Mouse (Mus musculus) heart, adult 2 months (tissue): ENCODE measurements at regions not wholly inside any gene's neighbourhood (a gene's known extent, or its start where the extent isn't known, plus 50 kb on each side); places are given as distances from the start of the nearest gene placed in this dataset.

Source experiments
- DNase-seq, 2 experiments: peaks; one replicate each; pipeline ENCODE4 v3.0.0; 2021
- H3K27ac ChIP-seq: fragments of 200-600 bp; 2 replicates; pipeline ENCODE4 v1.8.1; 2022
- H3K27me3 ChIP-seq: fragments of 200-500 bp; 2 replicates; pipeline ENCODE4 v1.6.1; 2012; ENCODE audit warnings: mild to moderate bottlenecking, low read length, inconsistent platforms, mixed read lengths; ENCODE audit not compliant: control insufficient read depth, insufficient read depth
- H3K36me3 ChIP-seq: fragments of 200-500 bp; 2 replicates; pipeline ENCODE4 v1.6.1; 2012; ENCODE audit warnings: low read length, inconsistent platforms; ENCODE audit not compliant: control insufficient read depth, insufficient read depth
- H3K4me1 ChIP-seq: fragments of 200-500 bp; 2 replicates; pipeline ENCODE4 v1.6.1; 2011; ENCODE audit warnings: low read length; ENCODE audit not compliant: control insufficient read depth, insufficient read depth
- H3K4me3 ChIP-seq: fragments of 200-600 bp; 2 replicates; pipeline ENCODE4 v1.8.1; 2022
- H3K79me2 ChIP-seq: fragments of 200-500 bp; replicated peaks from 2 replicates; pipeline ENCODE4 v1.6.1; 2012; ENCODE audit warnings: mild to moderate bottlenecking, inconsistent platforms, low read length, moderate library complexity, mixed read lengths; ENCODE audit not compliant: control insufficient read depth, insufficient read depth
- H3K9ac ChIP-seq: fragments of 200-500 bp; 2 replicates; pipeline ENCODE4 v1.6.1; 2012; ENCODE audit warnings: low read depth, mild to moderate bottlenecking, control low read depth, inconsistent platforms, low read length, mixed read lengths
- CTCF ChIP-seq: fragments of 200-600 bp; IDR thresholded peaks from 2 replicates; pipeline ENCODE4 v1.8.1; 2022; ENCODE audit warnings: antibody characterized with exemption, mild to moderate bottlenecking, moderate library complexity
- EP300 ChIP-seq: fragments of 200-500 bp; IDR thresholded peaks from 2 replicates; pipeline ENCODE4 v1.6.1; 2011; ENCODE audit warnings: low read depth, low read length, control low read depth; ENCODE audit not compliant: insufficient read depth
- POLR2A ChIP-seq: fragments of 200-500 bp; IDR thresholded peaks from 2 replicates; pipeline ENCODE4 v1.6.1; 2011; ENCODE audit warnings: mild to moderate bottlenecking, low read depth, low read length, control low read depth; ENCODE audit not compliant: insufficient read depth
- WGBS: fragments of 180-500 bp; shearing (Covaris S2); methylation state at CpG from one replicate; pipeline ENCODE4 v1.1.7; 2018; 5-methylcytosine and 5-hydroxymethylcytosine counted together
- intact Hi-C: fragments of 180-260 bp; cut with DNase I; formaldehyde crosslinking; loops from one replicate; pipeline ENCODE4 v1.15.1; 2025

DNA sequence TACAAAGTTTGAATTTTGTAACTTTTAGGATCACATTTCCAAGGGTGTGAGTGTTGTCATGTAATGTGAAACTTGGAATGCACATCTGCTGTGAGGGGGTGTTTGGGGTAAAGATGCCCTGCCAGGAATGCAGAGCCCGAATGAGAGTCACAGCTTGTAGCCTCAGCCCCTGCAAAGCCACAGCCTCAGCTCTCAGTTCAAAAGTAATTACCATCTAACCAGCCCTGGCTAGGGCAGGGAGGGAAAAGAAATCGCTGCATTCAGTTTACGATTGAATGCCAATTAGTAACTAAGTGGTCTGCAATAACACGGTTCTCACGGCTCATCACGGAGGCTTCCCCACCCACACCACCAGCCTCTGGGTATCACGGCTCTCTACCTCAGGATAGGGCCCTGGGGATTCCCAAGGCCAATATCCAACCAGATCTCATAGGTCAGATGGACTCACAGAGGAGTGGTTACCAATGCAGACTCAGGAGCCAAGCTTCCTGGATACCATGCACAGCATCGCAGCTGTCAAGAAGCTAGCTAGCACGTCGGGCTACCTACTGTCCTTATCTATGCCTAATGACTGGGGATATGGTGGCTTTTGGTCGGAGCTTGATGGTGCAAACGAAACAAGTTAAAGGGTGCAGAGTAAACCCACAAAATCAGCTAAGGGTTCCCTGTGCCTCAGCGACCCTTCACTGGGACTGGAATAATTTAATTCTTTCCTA, 275.0 kb downstream of the Setd4 start:
- DNase-seq, result no peak
- TF ChIP-seq EP300, result no peak
- TF ChIP-seq CTCF, result no peak
- TF ChIP-seq POLR2A, result no peak
- intact Hi-C loops, result no loop called here
- no peak overlapping the region for H3K4me3 ChIP-seq
- no peaks in the 10 kb centered on the region for H3K4me1 ChIP-seq
- no peaks in the 10 kb centered on the region for H3K36me3 ChIP-seq
- no peak overlapping the region for H3K9ac ChIP-seq
- H3K27ac ChIP-seq, result no peak overlapping the region
- H3K27me3 ChIP-seq, result no peaks in the 10 kb centered on the region
- WGBS, result 28% methylated on average over 13 of the region's 13 CpGs
- no peaks in the 10 kb centered on the region for H3K79me2 ChIP-seq

DNA sequence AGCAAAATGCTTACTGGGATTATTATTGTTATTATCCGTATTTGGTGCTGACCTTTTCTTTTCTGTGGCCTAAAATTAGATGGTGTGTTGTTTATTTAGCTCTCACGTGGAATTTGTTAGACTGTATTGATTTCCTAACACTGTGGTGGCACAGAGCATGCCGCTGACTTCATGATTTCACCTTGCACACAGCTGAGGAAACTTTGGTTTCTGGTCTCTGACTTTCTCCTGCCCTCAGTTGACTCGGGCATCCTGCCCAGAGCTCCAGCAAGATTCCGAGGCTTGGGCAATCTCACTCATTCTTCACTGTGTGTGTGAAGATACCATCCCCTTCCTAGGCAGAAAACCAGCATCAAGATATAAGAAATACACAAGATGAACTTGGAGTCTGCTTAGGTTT, 279.0 kb downstream of the Setd4 start:
- Histone ChIP-seq H3K27me3 (no peaks in the 10 kb centered on the region), H3K4me1 (no peaks in the 10 kb centered on the region), H3K27ac (no peak overlapping the region), H3K9ac (no peak overlapping the region), H3K36me3 (no peaks in the 10 kb centered on the region), H3K4me3 (no peak overlapping the region), H3K79me2 (no peaks in the 10 kb centered on the region)
- intact Hi-C loops, result no loop called here
- TF ChIP-seq CTCF (no peak), POLR2A (no peak), EP300 (no peak)
- no peak for DNase-seq
- WGBS, result 66% methylated on average over 5 of the region's 5 CpGs

DNA sequence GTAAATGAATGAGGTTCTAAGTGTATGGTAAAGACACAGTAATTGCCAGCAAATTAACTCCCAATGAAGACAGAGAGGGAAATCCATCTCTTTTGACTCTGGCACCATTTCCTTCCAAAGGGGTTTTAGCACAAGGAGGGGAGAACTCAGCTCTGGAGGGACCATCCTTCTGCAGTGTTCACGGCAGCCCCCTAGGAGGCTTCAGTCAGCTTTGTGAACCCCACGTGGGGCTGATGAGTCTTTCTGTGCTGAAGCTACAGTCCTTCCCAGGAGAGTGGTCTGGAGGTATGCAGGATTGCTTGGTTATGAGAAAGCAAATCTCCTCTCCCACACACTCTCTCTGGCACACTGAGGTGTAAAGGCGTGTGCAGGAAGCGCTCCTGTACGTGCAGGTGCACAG, 280.7 kb downstream of the Setd4 start:
- WGBS, result 72% methylated on average over 5 of the region's 5 CpGs
- no peaks in the 10 kb centered on the region for H3K79me2 ChIP-seq
- no peak overlapping the region for H3K4me3 ChIP-seq
- no peaks in the 10 kb centered on the region; the same call in 1 of the 2 replicates for H3K27me3 ChIP-seq
- H3K9ac ChIP-seq, result no peak overlapping the region
- H3K4me1 ChIP-seq, result no peaks in the 10 kb centered on the region
- no peaks in the 10 kb centered on the region for H3K36me3 ChIP-seq
- DNase-seq, result no peak
- no peak overlapping the region for H3K27ac ChIP-seq
- no peak for TF ChIP-seq POLR2A
- TF ChIP-seq EP300, result no peak
- TF ChIP-seq CTCF, result no peak
- intact Hi-C loops, result no loop called here

DNA sequence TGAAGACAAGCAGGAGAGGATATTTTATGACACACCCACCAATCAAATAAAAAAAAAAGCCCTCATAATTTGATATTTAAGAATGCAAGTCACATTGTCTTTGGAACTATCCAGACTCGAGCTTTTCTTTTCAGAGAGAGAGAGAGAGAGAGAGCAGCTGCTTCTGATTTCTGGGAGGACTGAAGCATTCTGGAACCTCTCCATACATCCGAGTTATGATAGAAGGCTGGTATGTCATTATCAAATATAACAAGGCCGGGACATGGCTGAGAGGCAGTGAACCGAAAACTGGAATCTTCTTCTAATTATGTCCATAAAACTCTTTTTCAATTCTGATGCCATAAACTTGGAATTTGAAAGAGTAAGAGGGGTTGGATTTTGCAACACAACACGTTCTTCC, 284.3 kb downstream of the Setd4 start:
- intact Hi-C loops, result no loop called here
- H3K27me3 ChIP-seq, result no peaks in the 10 kb centered on the region; the same call in 1 of the 2 replicates
- TF ChIP-seq POLR2A, result no peak
- no peak for TF ChIP-seq EP300
- no peak for TF ChIP-seq CTCF
- WGBS, result 58% methylated on average over 5 of the region's 5 CpGs
- no peak overlapping the region for H3K27ac ChIP-seq
- H3K9ac ChIP-seq, result no peak overlapping the region
- H3K4me1 ChIP-seq, result no peaks in the 10 kb centered on the region
- H3K36me3 ChIP-seq, result no peaks in the 10 kb centered on the region
- no peaks in the 10 kb centered on the region for H3K79me2 ChIP-seq
- H3K4me3 ChIP-seq, result no peak overlapping the region
- no peak for DNase-seq

DNA sequence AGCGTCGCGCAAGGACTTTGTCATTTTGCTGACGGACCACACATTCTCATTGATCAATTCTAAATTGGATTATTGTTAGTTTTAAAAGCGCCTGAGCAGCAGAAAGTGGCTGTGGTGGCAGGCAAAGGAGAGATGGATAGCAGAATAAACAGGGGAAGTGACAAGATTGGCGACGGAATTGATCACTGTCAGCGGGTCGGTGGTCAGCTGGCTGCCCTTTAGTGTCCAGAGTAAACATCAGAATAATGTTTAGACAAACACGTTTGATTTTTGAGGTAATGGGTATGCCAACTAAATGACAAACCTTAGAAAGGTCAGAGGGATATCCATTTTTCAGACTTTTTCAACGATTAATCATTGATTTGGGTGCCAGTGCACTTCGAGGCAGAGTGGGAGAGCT, 292.2 kb downstream of the Setd4 start:
- Histone ChIP-seq H3K4me1 (no peaks in the 10 kb centered on the region), H3K27me3 (no peaks in the 10 kb centered on the region), H3K79me2 (no peaks in the 10 kb centered on the region), H3K27ac (no peak overlapping the region), H3K4me3 (no peak overlapping the region), H3K36me3 (no peaks in the 10 kb centered on the region), H3K9ac (no peak overlapping the region)
- TF ChIP-seq CTCF (no peak), EP300 (no peak), POLR2A (no peak)
- intact Hi-C loops, result no loop called here
- DNase-seq, result no peak
- 83% methylated on average over 12 of the region's 12 CpGs for WGBS

DNA sequence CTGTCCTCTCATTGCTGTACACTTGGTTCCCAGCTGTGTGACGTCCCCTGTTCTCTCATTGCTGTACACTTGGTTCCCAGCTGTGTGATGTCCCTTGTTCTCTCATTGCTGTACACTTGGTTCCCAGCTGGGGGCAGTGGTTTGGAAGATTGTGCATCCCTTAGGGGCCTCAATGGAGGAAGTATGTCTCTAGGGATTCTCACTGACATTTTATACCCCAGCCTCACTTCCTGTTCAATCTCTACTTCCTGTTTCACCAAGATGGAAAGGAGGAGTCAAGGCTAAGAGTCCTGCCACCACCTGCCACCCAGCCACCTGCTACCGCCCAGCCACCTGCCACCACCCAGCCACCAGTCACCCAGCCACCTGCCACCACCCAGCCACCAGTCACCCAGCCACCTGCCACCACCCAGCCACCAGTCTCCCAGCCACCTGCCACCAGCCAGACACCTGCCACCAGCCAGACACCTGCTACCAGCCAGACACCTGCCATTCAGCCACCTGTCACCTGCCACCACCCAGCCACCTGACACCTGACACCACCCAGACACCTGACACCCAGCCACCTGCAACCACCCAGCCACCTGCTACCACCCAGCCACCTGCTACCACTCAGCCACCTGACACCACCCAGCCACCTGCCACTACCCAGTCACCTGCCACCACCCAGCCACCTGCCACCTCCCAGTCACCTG, 295.1 kb downstream of the Setd4 start:
- Histone ChIP-seq H3K27ac (no peak overlapping the region), H3K4me1 (no peaks in the 10 kb centered on the region), H3K27me3 (no peaks in the 10 kb centered on the region), H3K79me2 (no peaks in the 10 kb centered on the region), H3K9ac (no peak overlapping the region), H3K36me3 (no peaks in the 10 kb centered on the region), H3K4me3 (no peak overlapping the region)
- TF ChIP-seq EP300 (no peak), POLR2A (no peak), CTCF (no peak)
- no peak for DNase-seq
- WGBS, result 81% methylated on average over 2 of the region's 2 CpGs
- intact Hi-C loops, result no loop called here
